Mouse (Mus musculus) embryonic facial prominence, embryonic 10.5 days (tissue): Measurements from ENCODE around the gene Cad. TPM values are rescaled to one million over a fixed set of nuclear protein-coding genes. Genes with fewer than 3 reads are reported as not detected.

ENCODE experiments used
- DNase-seq: peaks from one replicate; pipeline ENCODE4 v3.0.0-alpha.2; 2017; ENCODE audit warnings: low spot score
- H3K27ac ChIP-seq: fragments of 300-500 bp; sonication (generic); replicated peaks from 2 replicates; pipeline ENCODE4 v1.5.1; 2016; ENCODE audit warnings: mild to moderate bottlenecking
- H3K27me3 ChIP-seq: fragments of 300-500 bp; sonication (generic); replicated peaks from 2 replicates; pipeline ENCODE4 v1.6.1; 2016; ENCODE audit warnings: low read depth, mild to moderate bottlenecking; ENCODE audit not compliant: poor library complexity, severe bottlenecking
- H3K36me3 ChIP-seq: fragments of 300-500 bp; sonication (generic); replicated peaks from 2 replicates; pipeline ENCODE4 v1.6.1; 2016; ENCODE audit warnings: mild to moderate bottlenecking, moderate library complexity
- H3K4me1 ChIP-seq: fragments of 300-500 bp; sonication (generic); 2 replicates; pipeline ENCODE4 v1.6.1; 2016
- H3K4me3 ChIP-seq: fragments of 300-500 bp; sonication (generic); 2 replicates; pipeline ENCODE4 v1.5.1; 2016; ENCODE audit warnings: mild to moderate bottlenecking, moderate library complexity
- H3K9me3 ChIP-seq: fragments of 300-500 bp; sonication (generic); 2 replicates; pipeline ENCODE4 v1.6.1; 2016; ENCODE audit warnings: mild to moderate bottlenecking
- WGBS: fragments of 180-500 bp; shearing (Covaris S2); methylation state at CpG from one replicate; pipeline ENCODE4 v1.1.7; 2016; 5-methylcytosine and 5-hydroxymethylcytosine counted together
- polyA plus RNA-seq: library from polyadenylated mRNA; unstranded; fragments of >200 nt; fragmentation: Nextera tagmentation; extraction: Ambion mirVana; gene quantifications from 2 replicates; pipeline ENCODE4 v1.2.1, GENCODE M21; 2016

Cad gene
- polyA plus RNA-seq, 1 experiment from 2014 or later, result 64.6 TPM

GRCm38 (mm10) chr5:31094799-31095691 is 40.5 kb downstream of the Cad start:
- peaks cover 33% of the 10 kb centered on the region for H3K4me1 ChIP-seq
- H3K9me3 ChIP-seq, result no peaks in the 10 kb centered on the region
- under 1% methylated on average over 59 of the region's 59 CpGs for WGBS
- H3K4me3 ChIP-seq, result peak overlapping the region; percentile 50
- H3K27me3 ChIP-seq, result peaks cover 100% of the 10 kb centered on the region
- no peak overlapping the region for H3K27ac ChIP-seq
- no peaks in the 10 kb centered on the region for H3K36me3 ChIP-seq
- DNase-seq, result peak; percentile 56

GRCm38 (mm10) chr5:31095711-31096480 is 41.3 kb downstream of the Cad start:
- Histone ChIP-seq H3K9me3 (no peaks in the 10 kb centered on the region), H3K36me3 (no peaks in the 10 kb centered on the region), H3K4me3 (peak overlapping the region; percentile 50; the same call in 1 of the 2 replicates), H3K27me3 (peaks cover 92% of the 10 kb centered on the region), H3K4me1 (peaks cover 33% of the 10 kb centered on the region), H3K27ac (no peak overlapping the region)
- 28% methylated on average over 11 of the region's 11 CpGs for WGBS
- no peak for DNase-seq

GRCm38 (mm10) chr5:31105814-31106335 is 51.3 kb downstream of the Cad start, which contains the start of gene Dnajc5g:
Dnajc5g (plus strand) TSS chr5:31106285.
- no peak within 1 kb of the TSS for H3K4me3 ChIP-seq
- H3K27me3 ChIP-seq, result no peaks in the 10 kb centered on the region
- DNase-seq, result no peak
- WGBS, result 84% methylated on average over 9 of the region's 9 CpGs
- H3K27ac ChIP-seq, result no peak within 1 kb of the TSS
- no peaks in the 10 kb centered on the region for H3K36me3 ChIP-seq
- no peaks in the 10 kb centered on the region for H3K9me3 ChIP-seq
- H3K4me1 ChIP-seq, result no peaks in the 10 kb centered on the region

GRCm38 (mm10) chr5:31108000-31108490 is 53.5 kb downstream of the Cad start, which contains the start of gene Slc30a3:
Slc30a3 (minus strand) TSS chr5:31108237.
- H3K27me3 ChIP-seq, result no peaks in the 10 kb centered on the region
- H3K4me1 ChIP-seq, result no peaks in the 10 kb centered on the region
- H3K27ac ChIP-seq, result no peak within 1 kb of the TSS
- no peak within 1 kb of the TSS for H3K4me3 ChIP-seq
- DNase-seq, result no peak
- H3K9me3 ChIP-seq, result no peaks in the 10 kb centered on the region
- WGBS, result 95% methylated on average over 18 of the region's 18 CpGs
- H3K36me3 ChIP-seq, result no peaks in the 10 kb centered on the region

GRCm38 (mm10) chr5:31110781-31111180 is 56.2 kb downstream of the Cad start:
- no peaks in the 10 kb centered on the region for H3K4me1 ChIP-seq
- no peaks in the 10 kb centered on the region for H3K27me3 ChIP-seq
- no peak overlapping the region for H3K4me3 ChIP-seq
- H3K27ac ChIP-seq, result no peak overlapping the region
- no peak for DNase-seq
- WGBS, result 35% methylated on average over 7 of the region's 7 CpGs
- no peaks in the 10 kb centered on the region for H3K9me3 ChIP-seq
- no peaks in the 10 kb centered on the region for H3K36me3 ChIP-seq

GRCm38 (mm10) chr5:31116354-31116753 is 61.8 kb downstream of the Cad start, which contains the start of gene Trim54:
Trim54 (plus strand) TSS chr5:31116712.
- peaks cover 6% of the 10 kb centered on the region; the same call in 1 of the 2 replicates for H3K4me1 ChIP-seq
- no peaks in the 10 kb centered on the region for H3K36me3 ChIP-seq
- H3K27me3 ChIP-seq, result peaks cover 10% of the 10 kb centered on the region
- no peak within 1 kb of the TSS for H3K4me3 ChIP-seq
- H3K27ac ChIP-seq, result no peak within 1 kb of the TSS
- no peaks in the 10 kb centered on the region for H3K9me3 ChIP-seq
- 37% methylated on average over 3 of the region's 3 CpGs for WGBS
- no peak for DNase-seq

GRCm38 (mm10) chr5:31116912-31117311 is 62.3 kb downstream of the Cad start:
- Histone ChIP-seq H3K4me1 (peaks cover 6% of the 10 kb centered on the region; the same call in 1 of the 2 replicates), H3K9me3 (no peaks in the 10 kb centered on the region), H3K4me3 (no peak overlapping the region), H3K27ac (no peak overlapping the region), H3K36me3 (no peaks in the 10 kb centered on the region), H3K27me3 (peaks cover 10% of the 10 kb centered on the region)
- 28% methylated on average over 10 of the region's 10 CpGs for WGBS
- DNase-seq, result no peak

GRCm38 (mm10) chr5:31121111-31121510 is 66.5 kb downstream of the Cad start:
- no peak overlapping the region for H3K4me3 ChIP-seq
- no peak overlapping the region for H3K27ac ChIP-seq
- H3K27me3 ChIP-seq, result peaks cover 10% of the 10 kb centered on the region
- WGBS, result 85% methylated on average over 8 of the region's 8 CpGs
- no peaks in the 10 kb centered on the region for H3K9me3 ChIP-seq
- no peak for DNase-seq
- H3K4me1 ChIP-seq, result peaks cover 10% of the 10 kb centered on the region
- no peaks in the 10 kb centered on the region for H3K36me3 ChIP-seq

- Histone ChIP-seq H3K36me3 (no peaks in the 10 kb centered on the region), H3K9me3 (no peaks in the 10 kb centered on the region), H3K27me3 (no peaks in the 10 kb centered on the region), H3K4me1 (peaks cover 4% of the 10 kb centered on the region; the same call in 1 of the 2 replicates), H3K27ac (no peak overlapping the region), H3K4me3 (no peak overlapping the region)
- DNase-seq, result peak; percentile 19
- 40% methylated on average over 2 of the region's 2 CpGs for WGBS
Measured at GRCm38 (mm10) chr5:31123481-31123880, 68.9 kb downstream of the Cad start.

GRCm38 (mm10) chr5:31126050-31126449 is 71.5 kb downstream of the Cad start:
- H3K9me3 ChIP-seq, result no peaks in the 10 kb centered on the region
- DNase-seq, result no peak
- H3K27ac ChIP-seq, result no peak overlapping the region
- WGBS, result 44% methylated on average over 5 of the region's 5 CpGs
- H3K4me1 ChIP-seq, result peaks cover 4% of the 10 kb centered on the region; the same call in 1 of the 2 replicates
- no peak overlapping the region for H3K4me3 ChIP-seq
- H3K27me3 ChIP-seq, result peaks cover 4% of the 10 kb centered on the region; the same call in 1 of the 2 replicates
- H3K36me3 ChIP-seq, result no peaks in the 10 kb centered on the region
